ENCODE assay signal across 8 mouse cellular contexts in the genomic region with DNA sequence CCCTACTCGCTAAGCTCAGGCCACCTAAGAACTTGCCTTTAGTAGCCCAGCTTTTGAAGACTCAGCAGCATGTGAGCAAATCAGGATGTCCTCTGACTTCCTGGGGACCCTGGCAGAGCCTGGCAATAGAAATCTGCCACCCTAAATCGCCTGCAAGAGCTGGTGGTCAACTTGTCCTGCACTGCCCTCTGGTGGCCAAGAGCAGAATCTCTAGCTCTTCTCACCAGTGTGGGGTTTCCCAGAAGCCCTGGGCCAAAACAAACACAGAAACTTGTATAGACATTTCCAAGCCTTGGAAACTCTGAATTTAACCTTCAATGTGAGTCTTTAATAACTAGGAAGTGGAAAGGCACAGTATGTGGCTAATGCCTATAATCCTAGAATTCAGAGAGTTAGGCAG. TPM values are rescaled to one million over a fixed set of nuclear protein-coding genes. Genes with fewer than 3 reads are reported as not detected.
DNase-seq lines count a peak whose midpoint lies in the region; ATAC-seq and TF ChIP-seq lines count a peak whose summit lies in the region.

No protein-coding gene starts in this region.

- peak; percentile 96 for TF ChIP-seq CTCF in cerebellum, adult 2 months (IDR thresholded peaks at IDR 0.05; ENCODE audit: borderline replicate concordance, insufficient read depth, low read depth, low read length)

- no peaks in the 10 kb centered on the region for H3K27me3 ChIP-seq in cerebellum, adult 2 months (ENCODE audit: control insufficient read depth, insufficient read depth, low read length)
- H3K27me3 ChIP-seq in hindbrain, embryonic 12.5 days = no peaks in the 10 kb centered on the region

- peaks cover 4% of the 10 kb centered on the region; the same call in 1 of the 2 replicates for H3K4me1 ChIP-seq in cerebellum, adult 2 months (ENCODE audit: control insufficient read depth, insufficient read depth, low read length)
- H3K4me1 ChIP-seq in hindbrain, embryonic 12.5 days = no peaks in the 10 kb centered on the region

- H3K36me3 ChIP-seq in hindbrain, embryonic 12.5 days = no peaks in the 10 kb centered on the region

- peak; percentile 67 for DNase-seq in R1 (ENCODE audit: low read depth, low spot score)
- DNase-seq in cerebellum, adult 2 months = peak; percentile 81 to 88
- DNase-seq in forelimb bud, embryonic 11.5 days (ENCODE audit: low read depth, low spot score) = peak; percentile 88
- DNase-seq in left cerebral cortex, adult 11 months (ENCODE audit: low spot score) = peak; percentile 74
- peak; percentile 82 for DNase-seq in skeletal muscle tissue, adult 2 months (ENCODE audit: low read depth, low spot score)
- DNase-seq in yolk sac, embryonic 10.5 days (ENCODE audit: low spot score) = peak; percentile 78

- H3K27ac ChIP-seq in cerebellum, adult 2 months (ENCODE audit: insufficient read depth, low read length) = no peak overlapping the region
- no peak overlapping the region for H3K27ac ChIP-seq in hindbrain, embryonic 12.5 days

- TF ChIP-seq POLR2A in cerebellum, adult 2 months (IDR thresholded peaks at IDR 0.05; ENCODE audit: borderline replicate concordance, insufficient read depth, low read length) = no peak

- ATAC-seq in hindbrain, embryonic 12.5 days (ENCODE audit: low FRiP score) = peak; percentile 22; the same call in 1 of the 2 replicates
- ATAC-seq in megakaryocyte progenitor cell, adult 5-6 weeks (replicated peaks; ENCODE audit: poor library complexity) = peak; percentile 97

- H3K4me3 ChIP-seq in cerebellum, adult 2 months (replicated peaks; ENCODE audit: insufficient read depth, low read depth, low read length) = no peak overlapping the region
- no peak overlapping the region for H3K4me3 ChIP-seq in hindbrain, embryonic 12.5 days

- no peak overlapping the region for H3K4me2 ChIP-seq in hindbrain, embryonic 12.5 days (replicated peaks)

- WGBS in cerebellum, adult 2 months = 2% methylated on average over 2 of the region's 2 CpGs
- WGBS in hindbrain, embryonic 12.5 days = 26% methylated on average over 2 of the region's 2 CpGs

- H3K9me3 ChIP-seq in hindbrain, embryonic 12.5 days (replicated peaks) = no peaks in the 10 kb centered on the region

- no peak overlapping the region for H3K9ac ChIP-seq in hindbrain, embryonic 12.5 days

RNA-seq across cellular contexts. Expression of a gene that starts 58.3 kb away (rescaled TPM):
- polyA plus RNA-seq in cerebellum, adult 2 months (2012; rRNA removed) = 64.4 and 67.5 TPM in 2 replicates
- polyA plus RNA-seq in hindbrain, embryonic 12.5 days (2016; fragmentation: Nextera tagmentation; extraction: Ambion mirVana) = 66.2 and 74.8 TPM in 2 replicates
- total RNA-seq in megakaryocyte progenitor cell, adult 5-6 weeks (2015) = not detected in 2 replicates
- not detected in 2 replicates for total RNA-seq in megakaryocyte progenitor cell, adult 5-6 weeks (2017)
